Mouse (Mus musculus): ENCODE results near the gene Akap7.

- TF ChIP-seq CTCF (conservative IDR thresholded peaks at IDR 0.05; ENCODE audit: low read length) (no peak), NANOG (IDR thresholded peaks at IDR 0.05; ENCODE audit: borderline replicate concordance, low read length) (no peak), POU5F1 (IDR thresholded peaks at IDR 0.05; ENCODE audit: borderline replicate concordance, low read length) (no peak)
These were observed 4.0 kb upstream of the Akap7 start for GRCm38 (mm10) chr10:25311554-25312212.
